Mouse (Mus musculus): ENCODE measurements around the gene Slc35d2. TPM values are rescaled to one million over a fixed set of nuclear protein-coding genes. Genes with fewer than 3 reads are reported as not detected.
A peak's percentile ranks its signal among the peaks of the same experiment; 100 is the strongest.
"Not testable (repeated sequence)": the region's sequence is repeated elsewhere in the genome, so short reads cannot be mapped to it uniquely, and the experiment has no call there.

Gene Slc35d2
- polyA plus RNA-seq, 1 experiment from 2014 or later, result 3.1 TPM

- no peak for DNase-seq (ENCODE audit: low spot score)
Observed at GRCm38 (mm10) chr13:64053959-64054358, 75.2 kb downstream of the Slc35d2 start.

- DNase-seq (ENCODE audit: low spot score), result not testable (repeated sequence)
Observed at GRCm38 (mm10) chr13:64052281-64052680, 76.9 kb downstream of the Slc35d2 start.

- peak; percentile 9 for DNase-seq (ENCODE audit: low spot score)
Observed at GRCm38 (mm10) chr13:64050895-64051294, 78.3 kb downstream of the Slc35d2 start.

GRCm38 (mm10) chr13:64049535-64049934 is 79.6 kb downstream of the Slc35d2 start:
- no peak for DNase-seq (ENCODE audit: low spot score)

GRCm38 (mm10) chr13:64048467-64048866 is 80.7 kb downstream of the Slc35d2 start:
- no peak for DNase-seq (ENCODE audit: low spot score)

Other genes starting within 250 kb of the Slc35d2 start
- gene Hsd17b3, start 40.1 kb downstream of the Slc35d2 start, polyA plus RNA-seq (2015; fragmentation: Nextera tagmentation; extraction: Ambion mirVana), result not detected in 2 replicates
- 22.0 and 24.0 TPM in 2 replicates for gene Zfp367, start 23.8 kb upstream of the Slc35d2 start, polyA plus RNA-seq (2015; fragmentation: Nextera tagmentation; extraction: Ambion mirVana)
- 6.5 and 6.9 TPM in 2 replicates for gene Habp4, start 32.5 kb upstream of the Slc35d2 start, polyA plus RNA-seq (2015; fragmentation: Nextera tagmentation; extraction: Ambion mirVana)
- gene Cdc14b, start 145.9 kb upstream of the Slc35d2 start, polyA plus RNA-seq (2015; fragmentation: Nextera tagmentation; extraction: Ambion mirVana), result 10.8 and 11.3 TPM in 2 replicates
- 29.6 and 34.2 TPM in 2 replicates for gene Aaed1, start 183.3 kb upstream of the Slc35d2 start, polyA plus RNA-seq (2015; fragmentation: Nextera tagmentation; extraction: Ambion mirVana)
- gene Ctsl, start 241.5 kb upstream of the Slc35d2 start, polyA plus RNA-seq (2015; fragmentation: Nextera tagmentation; extraction: Ambion mirVana), result 2,169 and 2,296 TPM in 2 replicates